ENCODE assay signal across 22 mouse cellular contexts in genomic region chr4:124272002-124272401, GRCm38 (mm10).
"Had no signal": no experiment of that assay in that cellular context is flagged by ENCODE, and none has a peak within 500 bp of the region (broad histone marks: within the 10 kb centered on the region; RNA-seq: fewer than 3 reads in every experiment).

No protein-coding gene starts in this region.

- H3K27ac ChIP-seq: hindbrain, embryonic 14.5 days; intestine, embryonic 15.5 days; layer of hippocampus, adult 2 months; left cerebral cortex, adult 2 months; limb, embryonic 10.5 days; limb, embryonic 12.5 days; liver, embryonic 13.5 days had no signal

- DNase-seq: gastrocnemius, postnatal 14 days; gastrocnemius, postnatal 36 days; heart, postnatal 14 days; heart, postnatal 36 days; kidney, adult 18-20 months; kidney, adult 8-10 months; kidney, postnatal 10 days; kidney, postnatal 25 days; kidney, postnatal 4 days; liver; liver, embryonic 13.5 days had no signal

- H3K4me3 ChIP-seq: heart, embryonic 12.5 days; intestine, embryonic 15.5 days; layer of hippocampus, adult 2 months; left cerebral cortex, adult 2 months; limb, embryonic 10.5 days; limb, embryonic 12.5 days; liver, embryonic 13.5 days had no signal

- H3K9me3 ChIP-seq: heart, embryonic 12.5 days; intestine, embryonic 15.5 days; limb, embryonic 10.5 days; limb, embryonic 12.5 days; liver, embryonic 13.5 days had no signal

- H3K4me2 ChIP-seq: heart, embryonic 12.5 days; hindbrain, embryonic 14.5 days; intestine, embryonic 15.5 days; limb, embryonic 12.5 days; liver, embryonic 11.5 days; liver, embryonic 13.5 days had no signal

- ATAC-seq: hindbrain, embryonic 16.5 days; inflammation-experienced regulatory T-cells, adult 6 months; intestine, embryonic 15.5 days; intestine, postnatal 0 days had no signal

- H3K4me1 ChIP-seq: liver, embryonic 13.5 days had no signal

- H3K36me3 ChIP-seq: heart, embryonic 12.5 days; intestine, embryonic 15.5 days; limb, embryonic 10.5 days; limb, embryonic 12.5 days; liver, embryonic 13.5 days had no signal

- H3K9ac ChIP-seq: heart, embryonic 12.5 days; hindbrain, embryonic 14.5 days; intestine, embryonic 15.5 days; limb, embryonic 12.5 days; liver, embryonic 13.5 days had no signal
